Mouse (Mus musculus): Measurements from ENCODE around the gene Dpp9.

The Dpp9 gene

DNA sequence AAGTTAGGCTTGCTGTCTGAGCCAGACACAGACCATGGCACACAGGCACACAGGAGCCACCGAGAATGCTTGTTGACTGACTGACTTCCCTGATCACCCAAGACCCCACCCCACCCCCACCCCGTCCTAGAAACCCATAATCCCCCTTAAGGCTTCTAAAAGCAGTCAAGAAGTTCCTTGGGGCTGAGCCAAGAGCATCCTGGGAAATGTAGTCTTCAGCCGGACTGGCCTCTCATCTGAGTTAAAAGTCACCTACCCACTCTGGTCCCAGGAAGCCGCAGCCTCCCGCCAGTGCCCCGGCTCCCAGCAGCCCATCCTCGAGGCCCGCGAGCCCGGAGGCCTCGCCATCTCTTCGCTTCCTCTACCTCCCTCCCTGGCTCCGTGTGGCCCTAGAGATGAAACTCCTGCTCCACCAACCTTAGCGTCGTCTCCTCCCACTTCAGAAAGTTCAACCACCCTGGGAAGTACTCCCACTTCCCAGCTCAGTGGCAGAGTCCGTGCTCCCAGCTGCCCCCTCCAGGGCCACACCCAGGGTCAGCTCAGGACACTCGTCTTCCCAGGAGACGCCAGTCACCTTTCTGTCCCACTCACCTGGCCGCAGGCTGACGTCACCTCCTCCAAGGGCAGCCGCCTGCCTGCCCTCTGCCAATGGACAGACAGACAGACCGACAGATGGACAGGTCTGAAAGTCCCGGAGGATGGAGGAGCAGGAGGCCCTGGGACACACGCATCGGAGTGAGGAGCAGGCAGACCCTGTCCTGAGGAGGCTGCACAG lies 80.7 kb downstream of the Dpp9 start:
- DNase-seq, result no peak

All from right cerebral cortex, postnatal 4 days (tissue).